Mouse (Mus musculus): ENCODE results near the gene Rnf17.
A peak's percentile ranks its signal among the peaks of the same experiment; 100 is the strongest.

Rnf17 gene

DNA sequence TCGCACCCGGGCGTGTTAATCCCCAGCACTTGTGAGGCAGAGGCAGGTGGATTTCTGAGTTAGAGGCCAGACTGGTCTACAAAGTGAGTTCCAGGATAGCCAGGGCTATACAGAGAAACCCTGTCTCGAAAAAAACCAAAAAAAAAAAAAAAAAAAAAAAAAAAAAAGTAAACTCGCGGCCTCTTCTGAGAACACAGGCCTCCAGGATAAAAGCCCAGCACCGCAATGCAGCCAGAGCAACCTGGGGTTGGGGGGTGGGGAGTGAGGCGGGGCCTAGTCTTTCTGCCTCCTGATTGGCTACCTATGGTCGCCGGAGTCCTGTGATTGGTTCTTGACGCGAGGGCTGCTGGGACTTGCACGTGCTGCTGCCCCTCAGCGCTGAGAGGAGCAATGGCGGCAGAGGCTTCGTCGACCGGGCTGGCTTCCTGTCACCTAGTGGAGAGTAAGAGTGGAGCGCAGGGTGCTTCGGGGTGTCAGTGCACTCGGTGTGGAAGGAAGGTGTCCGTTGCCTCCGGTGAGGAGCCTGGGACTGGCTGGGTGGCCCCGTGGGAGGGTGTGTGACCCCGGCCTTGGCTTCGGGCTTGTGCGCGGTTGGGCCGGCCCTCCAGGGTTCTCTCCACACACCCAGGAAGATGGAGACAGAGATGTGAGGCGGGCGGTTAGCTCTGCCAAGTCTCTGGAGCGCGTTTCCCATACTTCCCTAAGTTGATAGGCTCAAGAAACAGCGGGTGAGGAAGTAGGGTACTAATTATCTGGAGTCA is at the start of gene Rnf17:
Gene Rnf17, plus strand, starts transcription at position 271 of the 761 bp plus-strand sequence.
- DNase-seq (ENCODE audit: low spot score in 2 of 2), result no peak

DNA sequence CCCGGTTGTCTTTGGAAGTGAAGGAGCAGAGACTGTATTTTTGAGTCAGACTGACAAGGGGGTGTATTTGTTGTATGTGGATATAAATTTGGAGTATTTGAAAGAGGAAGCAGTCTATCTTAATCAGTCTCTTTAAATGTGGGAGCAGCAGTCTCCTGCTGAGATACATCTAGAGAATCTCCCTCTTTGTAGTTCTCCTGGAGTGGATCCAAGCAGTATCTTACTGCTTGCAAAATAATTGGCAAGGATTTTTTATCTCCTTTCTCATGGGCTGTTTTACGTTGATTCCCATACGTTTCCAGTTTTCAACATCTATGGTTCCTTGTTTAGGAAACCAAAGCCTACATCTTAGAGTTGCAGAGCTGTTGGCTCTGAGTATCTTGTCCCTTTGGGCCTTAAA is 47.6 kb upstream of the Rnf17 start:
- no peak for DNase-seq (ENCODE audit: low spot score in 2 of 2)

DNA sequence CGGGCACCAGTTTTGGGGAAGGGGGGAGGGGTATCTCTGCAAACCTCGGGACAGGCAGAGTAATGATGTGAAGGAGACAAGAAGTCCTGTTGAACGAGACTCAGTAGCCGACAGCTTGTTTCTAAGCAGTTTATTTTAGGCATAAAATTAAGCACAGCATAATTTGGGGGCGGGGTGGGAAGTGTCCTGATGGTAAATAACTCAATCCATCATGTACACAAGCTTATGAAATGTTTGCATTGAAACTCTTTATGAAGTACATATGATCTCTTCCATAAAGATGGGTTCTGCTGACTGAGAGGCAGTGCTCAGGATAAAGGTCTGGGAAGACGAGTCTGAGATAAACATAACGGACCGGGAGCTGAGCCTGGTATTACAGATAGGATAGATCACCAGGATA is 47.0 kb upstream of the Rnf17 start:
- DNase-seq (ENCODE audit: low spot score in 2 of 2), result no peak

DNA sequence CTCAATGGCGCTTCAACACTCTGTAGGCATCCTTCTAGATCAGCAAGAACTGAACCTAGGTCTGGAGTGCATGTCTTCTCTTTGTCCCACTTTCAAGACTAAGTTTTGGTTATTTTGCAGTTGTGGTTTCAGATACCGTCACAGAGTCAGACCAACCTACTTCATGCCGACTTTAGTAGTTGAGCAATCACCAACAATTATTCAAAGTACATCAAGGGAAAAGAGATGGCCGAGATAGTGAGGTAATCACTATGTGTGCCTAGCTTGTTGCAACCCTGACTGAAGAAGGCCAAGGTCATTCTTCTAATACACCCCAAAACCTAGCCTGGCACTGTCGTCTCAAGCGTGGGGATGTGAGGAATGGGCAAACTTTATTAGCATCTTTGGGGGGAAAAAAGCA is 46.2 kb upstream of the Rnf17 start:
- no peak for DNase-seq (ENCODE audit: low spot score in 2 of 2)

DNA sequence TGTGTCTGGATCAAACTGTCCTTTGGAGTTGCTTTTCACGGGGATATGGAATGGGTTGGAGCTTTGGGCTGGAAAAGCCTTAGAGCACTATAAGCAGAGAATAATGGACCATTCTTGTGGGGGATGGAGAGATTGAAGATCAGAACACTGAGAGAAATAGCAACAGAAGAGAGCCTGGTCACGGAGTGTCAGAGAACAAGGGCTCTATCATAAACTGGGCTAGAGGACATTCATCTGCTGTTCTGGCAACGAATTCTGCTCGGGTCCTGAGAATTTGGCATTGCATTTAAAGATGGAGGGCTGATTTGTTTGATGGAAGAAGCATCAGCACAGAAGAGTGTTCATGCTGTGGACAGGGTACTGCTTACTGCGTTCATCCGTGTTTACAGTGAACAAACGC is 44.0 kb upstream of the Rnf17 start:
- no peak for DNase-seq (ENCODE audit: low spot score in 2 of 2)

DNA sequence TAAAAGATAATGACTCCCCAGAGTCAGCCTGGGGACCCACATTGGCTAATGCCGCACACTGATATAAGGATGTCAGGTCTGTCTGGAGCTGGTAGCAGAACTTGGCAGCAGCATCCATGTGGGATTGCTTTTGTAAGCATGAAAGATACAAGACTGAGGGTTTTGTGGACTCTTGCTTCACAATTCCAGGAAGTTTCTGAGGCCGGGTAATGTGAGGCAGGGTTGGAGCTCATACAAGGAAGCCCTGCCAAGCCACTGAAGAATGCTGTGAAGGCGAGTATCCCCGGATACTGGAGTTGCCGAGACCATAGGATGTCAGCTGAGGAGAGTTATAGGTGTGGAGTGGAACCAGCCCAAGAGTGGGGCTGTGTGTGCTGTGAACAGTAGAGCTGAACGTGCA is 43.2 kb upstream of the Rnf17 start:
- DNase-seq (ENCODE audit: low spot score in 2 of 2), result no peak

DNA sequence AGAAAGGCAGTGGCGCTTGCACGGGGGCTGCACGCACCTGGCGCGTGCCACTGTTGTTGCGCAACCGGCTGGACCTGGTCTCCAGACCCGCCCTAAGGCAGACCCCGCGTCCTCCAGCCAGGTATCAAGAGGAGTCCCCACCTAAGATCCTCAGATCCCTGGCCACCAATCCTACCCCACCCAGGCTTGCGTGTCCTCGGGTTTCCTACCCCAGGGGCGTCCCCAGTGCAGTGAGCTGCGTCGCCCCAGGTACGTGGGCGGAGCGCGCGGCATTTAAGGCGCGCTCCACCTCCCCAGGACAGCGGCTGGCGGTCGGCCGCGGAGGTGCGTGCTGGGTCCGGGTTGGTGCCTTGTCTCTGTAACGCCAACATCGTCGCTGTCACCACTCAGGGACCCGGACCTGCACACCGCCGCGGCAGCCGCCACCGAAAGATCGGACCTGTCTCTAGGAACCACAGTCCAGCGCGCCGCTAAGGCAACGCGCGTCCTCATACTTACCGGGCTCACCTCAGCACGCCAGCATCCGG is 37.6 kb upstream of the Rnf17 start, which contains the start of gene Atp12a:
Gene Atp12a, plus strand, starts transcription at position 358 of the 527 bp plus-strand sequence.
- DNase-seq (ENCODE audit: low spot score in 2 of 2), result no peak

DNA sequence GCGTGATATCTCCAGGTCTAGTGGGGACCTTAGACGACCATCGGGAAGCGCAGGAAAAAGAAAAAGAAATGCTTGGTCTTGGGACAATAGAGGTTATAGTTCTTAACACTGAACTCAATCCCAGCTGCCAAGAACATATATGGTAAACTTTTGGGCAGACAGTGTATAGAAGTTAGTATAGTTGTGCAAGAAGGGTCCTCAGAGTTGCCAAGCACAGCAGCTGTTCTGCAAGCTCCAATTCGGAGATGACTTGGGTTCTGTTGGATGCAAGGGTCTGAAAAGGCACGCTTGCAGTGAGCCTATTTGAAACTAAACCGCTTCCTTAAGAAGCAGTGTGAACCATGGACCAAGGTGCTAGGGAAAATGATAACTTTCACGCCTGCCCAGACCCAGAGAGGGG is 37.1 kb upstream of the Rnf17 start:
- no peak for DNase-seq (ENCODE audit: low spot score in 2 of 2)

DNA sequence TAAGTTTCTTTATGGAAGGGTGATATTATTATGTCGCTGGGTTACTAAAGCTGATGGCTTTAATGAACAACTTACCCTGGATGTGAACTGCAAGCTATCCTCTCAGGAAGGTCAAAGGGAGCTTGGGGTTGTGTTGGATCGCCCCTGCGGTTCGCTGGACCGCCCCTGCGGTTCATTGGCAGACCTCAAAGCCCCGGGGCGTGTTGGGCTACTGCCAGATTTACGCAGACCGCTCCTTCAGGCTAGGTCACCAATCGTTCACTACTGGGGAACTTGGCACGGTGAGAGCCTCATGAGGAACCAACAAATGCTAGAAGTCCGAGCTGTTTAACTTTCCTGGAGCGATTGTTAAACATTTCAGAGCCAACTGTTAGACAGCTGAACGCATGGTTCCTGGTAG is 35.7 kb upstream of the Rnf17 start:
- DNase-seq (ENCODE audit: low spot score in 2 of 2), result no peak

DNA sequence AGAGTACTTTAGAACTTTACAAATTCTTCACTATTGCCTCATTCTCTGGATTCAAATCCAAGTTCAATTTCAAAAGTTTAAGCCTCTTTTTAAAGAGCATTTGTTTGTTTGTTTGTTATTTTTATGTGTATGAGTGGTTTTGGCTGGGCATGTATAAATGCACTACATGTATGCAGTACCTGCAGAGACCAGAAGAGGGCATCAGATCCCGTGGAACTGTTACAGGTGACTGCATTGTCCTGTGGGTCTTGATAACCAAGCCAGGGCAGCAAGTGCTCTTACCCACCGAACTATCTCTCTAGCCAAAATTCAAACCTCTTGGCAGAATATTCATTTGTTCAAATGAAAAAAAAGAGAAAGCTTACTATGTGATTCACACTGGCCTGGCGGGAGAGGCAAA is 33.5 kb upstream of the Rnf17 start:
- no peak for DNase-seq (ENCODE audit: low spot score in 2 of 2)

DNA sequence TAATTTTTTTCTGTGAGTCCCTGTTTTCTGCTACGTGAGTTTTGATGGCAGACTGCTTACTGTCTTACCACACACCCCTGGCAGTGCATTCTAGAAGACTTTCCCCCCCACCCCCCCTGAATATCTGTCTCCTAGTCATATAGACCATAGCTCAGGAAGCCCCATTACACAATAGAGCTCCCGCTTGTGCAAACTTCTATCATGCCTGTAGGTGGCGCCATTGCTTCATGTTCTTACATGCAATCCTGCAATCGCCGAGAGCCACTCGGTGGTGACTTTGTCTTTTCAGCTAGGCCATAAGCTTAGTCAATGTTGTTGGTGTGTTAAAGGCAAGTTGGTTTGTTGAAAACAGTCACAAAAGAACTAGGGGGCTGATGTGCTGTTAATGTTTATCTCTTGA is 26.6 kb upstream of the Rnf17 start:
- DNase-seq (ENCODE audit: low spot score in 2 of 2), result peak; percentile 33 to 43

DNA sequence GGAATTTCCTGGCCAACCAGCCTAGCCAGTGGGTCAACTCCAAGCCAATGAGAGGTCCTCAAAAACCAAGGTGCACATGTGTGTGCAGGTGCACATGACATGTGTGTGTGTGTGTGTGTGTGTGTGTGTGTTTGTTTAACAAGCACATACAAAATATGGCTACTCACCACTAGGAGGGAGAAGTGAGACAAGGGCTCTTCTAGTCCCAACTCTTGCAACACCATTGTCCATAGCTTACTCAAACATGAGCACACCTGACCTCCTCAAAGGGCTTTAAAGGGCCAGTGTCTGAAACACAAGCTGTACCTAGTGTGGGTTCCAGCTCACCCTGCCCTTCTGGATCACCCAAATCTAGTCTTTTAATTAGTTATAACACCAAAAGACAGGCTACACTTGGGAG is 24.6 kb upstream of the Rnf17 start:
- no peak for DNase-seq (ENCODE audit: low spot score in 2 of 2)

DNA sequence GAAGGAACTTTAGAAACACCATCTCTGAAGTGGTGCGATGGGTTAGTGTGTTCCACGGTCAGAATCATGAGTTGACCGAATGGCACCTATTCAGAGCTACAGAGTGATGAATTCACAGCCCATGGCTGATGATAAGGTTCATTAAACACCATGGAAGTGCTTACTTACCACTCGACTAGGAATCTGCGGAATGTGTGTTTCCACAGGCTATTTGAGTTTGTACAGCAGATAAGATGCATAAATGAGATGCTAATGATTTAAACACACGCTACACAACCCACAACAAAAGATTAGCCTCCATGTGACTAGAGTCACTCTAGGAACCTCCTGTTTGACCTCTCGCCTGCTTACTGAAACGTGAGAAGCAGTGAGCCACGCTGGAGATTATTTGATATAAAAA is 23.0 kb upstream of the Rnf17 start:
- no peak for DNase-seq (ENCODE audit: low spot score in 2 of 2)

DNA sequence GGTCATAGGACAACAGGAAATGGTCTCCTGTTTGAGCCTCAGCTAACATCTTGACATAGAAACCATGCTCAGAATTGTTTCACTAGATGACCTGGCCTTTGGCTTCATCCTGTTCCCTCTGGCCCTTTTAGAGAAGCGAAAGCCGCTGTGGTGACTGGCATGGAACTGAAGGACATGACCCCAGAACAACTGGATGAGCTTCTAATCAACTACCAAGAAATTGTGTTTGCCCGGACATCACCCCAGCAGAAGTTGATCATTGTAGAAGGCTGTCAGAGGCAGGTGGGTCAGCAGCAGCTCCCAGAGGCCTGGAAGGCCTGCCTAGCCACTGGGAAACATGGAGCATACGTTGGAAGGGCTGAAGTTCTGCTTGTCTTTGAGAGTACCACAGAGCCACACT is 20.0 kb upstream of the Rnf17 start:
- DNase-seq (ENCODE audit: low spot score in 2 of 2), result no peak

DNA sequence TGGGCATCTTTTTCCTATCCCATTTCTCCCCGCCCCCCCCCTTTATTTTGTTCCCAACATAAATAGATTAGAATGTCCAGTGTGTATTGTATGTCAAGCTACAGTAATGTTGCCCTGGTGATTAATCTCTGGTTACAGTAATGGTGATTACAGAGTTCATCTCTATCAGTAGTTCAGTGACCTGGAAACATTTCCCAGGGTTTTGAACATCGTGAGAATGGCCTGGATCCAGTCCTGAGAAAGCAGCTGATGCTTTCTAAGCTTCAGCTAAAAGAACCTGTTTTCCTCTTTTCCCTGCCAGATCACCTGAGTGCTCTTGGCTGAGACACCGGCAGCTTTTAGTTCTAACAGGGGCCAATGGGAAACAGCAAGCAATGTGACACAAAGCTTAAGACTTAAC is 12.1 kb upstream of the Rnf17 start:
- no peak for DNase-seq (ENCODE audit: low spot score in 2 of 2)

DNA sequence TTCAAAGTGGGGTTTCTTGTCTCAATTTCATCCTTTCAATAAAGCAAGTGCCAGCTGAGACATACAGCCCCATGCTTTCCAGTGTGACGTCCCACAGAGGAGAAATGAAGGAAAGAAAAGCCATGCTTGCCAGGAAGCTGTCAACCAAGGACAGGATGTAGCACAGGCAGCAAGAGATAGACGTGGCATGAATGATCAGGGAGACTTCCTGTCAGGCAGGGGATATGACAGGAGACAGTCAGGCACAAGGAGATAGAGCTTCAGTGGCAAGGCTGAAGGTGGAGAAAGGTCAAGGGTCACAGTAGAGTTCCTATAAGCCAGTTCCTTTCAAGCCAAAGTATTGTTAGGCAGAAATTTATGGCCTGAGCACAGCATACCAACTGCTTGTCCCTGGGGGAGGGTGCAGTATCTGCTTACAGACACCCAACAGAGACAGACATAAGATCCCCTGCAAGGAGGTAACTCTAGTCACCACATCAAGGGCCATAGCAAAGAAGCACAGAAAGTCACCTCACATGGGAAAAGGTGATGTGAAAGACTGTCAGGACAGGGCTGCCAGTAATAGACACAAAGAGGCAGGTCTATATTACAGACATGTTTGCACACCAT is 8.6 kb upstream of the Rnf17 start:
- DNase-seq (ENCODE audit: low spot score in 2 of 2), result no peak

DNA sequence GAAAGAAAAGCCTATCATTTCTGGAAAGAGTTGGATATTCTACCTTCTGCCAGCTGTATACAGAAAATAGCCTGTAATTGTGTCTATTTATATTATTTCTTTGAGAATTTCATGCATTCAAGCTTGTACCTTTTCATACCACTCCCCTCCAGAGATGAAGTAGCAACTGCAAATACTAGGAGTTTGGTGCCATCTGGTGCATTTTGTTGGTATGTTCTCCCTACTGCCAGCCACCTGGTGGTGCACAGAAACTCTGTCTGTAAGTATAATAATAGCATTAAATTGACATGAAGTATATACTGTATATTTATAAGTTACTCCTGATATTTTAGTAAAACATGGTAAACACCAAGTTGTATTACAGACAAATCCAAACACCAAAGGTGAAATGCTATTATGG is 4.4 kb upstream of the Rnf17 start:
- DNase-seq (ENCODE audit: low spot score in 2 of 2), result no peak

DNA sequence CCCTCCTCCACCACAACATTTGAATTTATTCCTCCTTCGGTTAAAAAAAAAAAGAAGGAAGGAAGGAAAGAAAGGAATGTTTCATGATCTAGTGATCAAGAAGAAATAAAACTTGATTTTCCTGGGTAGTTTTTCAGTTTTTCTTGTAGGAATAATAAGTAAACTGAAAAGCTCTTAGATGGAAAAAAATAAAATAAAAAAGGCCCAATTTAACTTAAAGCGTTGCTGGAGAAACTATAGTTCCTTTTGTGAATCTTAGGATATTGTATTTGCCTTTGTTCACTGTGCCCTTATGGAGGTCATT is 643 bp downstream of the Rnf17 start:
- DNase-seq (ENCODE audit: low spot score in 2 of 2), result no peak

DNA sequence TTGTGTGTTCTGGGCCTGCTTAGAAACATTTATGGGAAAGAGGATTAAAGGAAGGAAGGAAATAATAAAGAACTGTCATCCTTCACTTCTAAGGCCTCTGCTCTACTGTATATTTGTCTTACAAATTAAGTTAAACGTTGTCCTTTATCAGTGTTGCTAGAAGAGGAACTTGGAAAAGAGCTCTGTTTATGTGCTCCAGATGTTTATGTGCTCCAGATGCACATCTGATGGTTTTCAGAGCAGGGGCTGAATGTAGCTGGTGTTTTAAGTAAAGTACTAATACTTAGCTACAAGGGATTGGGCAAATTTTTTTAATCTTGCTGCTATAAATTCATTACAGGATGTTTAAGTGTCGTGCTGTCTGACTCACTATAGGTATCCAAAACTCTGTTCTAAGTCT is 59.7 kb downstream of the Rnf17 start:
- no peak for DNase-seq (ENCODE audit: low spot score in 2 of 2)

DNA sequence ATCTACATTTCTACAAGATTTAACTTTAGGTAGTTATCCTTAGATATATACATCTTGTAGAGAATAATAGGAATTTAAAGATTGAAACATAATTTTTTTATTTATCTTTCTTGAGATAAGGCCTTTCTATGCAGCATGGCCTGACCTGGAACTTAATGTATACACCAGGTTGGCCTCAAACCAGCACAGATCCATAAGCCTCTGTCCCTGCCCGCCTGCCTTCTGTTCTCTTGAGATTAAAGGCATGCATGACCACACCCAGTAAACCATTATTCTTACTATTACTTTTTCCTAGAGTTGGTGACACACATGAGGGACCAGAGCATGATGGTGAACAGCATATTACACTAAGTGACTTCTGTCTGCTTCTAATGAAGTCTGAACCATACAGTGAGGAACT is 60.3 kb downstream of the Rnf17 start:
- no peak for DNase-seq (ENCODE audit: low spot score in 2 of 2)

DNA sequence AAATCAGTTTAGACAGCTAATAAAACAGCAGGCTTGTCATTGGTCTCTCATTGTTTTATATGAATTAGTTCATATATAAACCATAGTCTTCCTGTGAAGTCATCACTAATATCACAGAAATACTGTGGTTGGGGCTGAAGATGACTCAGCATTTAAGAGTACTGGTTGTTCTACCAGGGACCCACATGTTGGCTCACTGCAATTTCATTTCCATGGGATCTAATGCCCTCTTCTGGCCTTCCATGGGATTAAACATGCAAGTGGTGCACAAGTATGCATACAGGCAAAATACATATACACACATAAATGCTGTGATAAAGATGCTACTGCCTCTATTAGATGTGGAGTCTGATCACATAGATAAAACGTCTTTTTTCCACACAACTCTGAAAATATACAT is 65.8 kb downstream of the Rnf17 start:
- DNase-seq (ENCODE audit: low spot score in 2 of 2), result no peak

DNA sequence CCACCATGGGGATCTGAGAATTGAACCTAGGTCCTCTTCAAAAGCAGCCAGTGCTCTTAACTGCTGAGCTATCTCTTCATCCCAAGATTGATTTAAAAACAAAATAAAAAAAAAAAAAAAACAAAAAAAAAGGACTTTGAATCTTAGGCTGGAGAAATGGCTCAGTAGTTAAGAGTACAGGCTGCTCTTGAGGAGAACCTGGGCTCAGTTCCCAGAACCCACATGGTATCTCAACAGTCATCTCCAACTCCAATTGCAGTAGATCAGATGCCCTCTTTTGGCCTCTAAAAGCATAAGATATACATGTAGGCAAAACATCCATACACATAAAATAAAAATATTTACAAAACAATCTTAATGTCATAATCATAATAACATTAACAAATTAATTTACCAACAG is 87.4 kb downstream of the Rnf17 start:
- DNase-seq (ENCODE audit: low spot score in 2 of 2), result no peak

DNA sequence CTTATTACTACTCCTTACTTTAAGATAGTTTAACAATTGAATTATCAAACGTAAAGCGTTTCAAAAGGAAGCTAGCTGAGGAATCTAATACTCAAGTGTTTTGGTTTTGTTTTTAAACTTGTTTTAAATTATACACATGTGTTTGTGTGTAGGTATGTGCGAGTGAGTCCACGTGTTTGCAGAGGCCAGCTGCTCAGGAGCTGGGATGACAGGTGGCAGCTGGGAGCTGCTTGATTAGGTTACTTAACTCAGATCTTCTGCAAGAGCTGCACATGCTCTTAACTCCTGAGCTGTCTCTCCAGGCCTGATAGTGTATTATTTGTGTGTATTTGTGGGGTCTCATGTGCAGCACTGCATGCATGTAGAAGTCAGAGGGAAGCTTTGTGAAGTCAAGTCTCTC is 100.0 kb downstream of the Rnf17 start:
- DNase-seq (ENCODE audit: low spot score in 2 of 2), result no peak

DNA sequence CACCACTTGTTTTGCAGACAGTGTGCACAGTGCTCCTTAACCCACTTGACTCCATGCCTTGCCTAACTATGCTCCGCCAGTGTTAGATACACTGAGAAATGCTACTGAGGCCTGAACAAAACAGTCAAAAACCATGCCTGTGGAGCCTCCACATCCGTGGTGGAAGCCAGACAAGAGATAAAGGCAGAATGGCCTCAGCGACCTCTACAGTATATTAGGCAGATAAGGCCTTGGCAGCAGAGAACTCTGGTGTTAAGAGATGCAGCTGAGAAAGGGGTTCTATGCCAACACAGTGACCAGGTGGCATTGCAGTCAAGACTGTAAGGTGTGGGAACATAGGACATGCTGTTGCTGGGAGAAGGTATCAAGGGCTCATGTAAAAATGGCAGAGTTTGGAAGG is 104.4 kb downstream of the Rnf17 start:
- no peak for DNase-seq (ENCODE audit: low spot score in 2 of 2)

All from urinary bladder, adult 18-20 months (tissue).